Mouse (Mus musculus): ENCODE data around the gene Prss54.

DNA sequence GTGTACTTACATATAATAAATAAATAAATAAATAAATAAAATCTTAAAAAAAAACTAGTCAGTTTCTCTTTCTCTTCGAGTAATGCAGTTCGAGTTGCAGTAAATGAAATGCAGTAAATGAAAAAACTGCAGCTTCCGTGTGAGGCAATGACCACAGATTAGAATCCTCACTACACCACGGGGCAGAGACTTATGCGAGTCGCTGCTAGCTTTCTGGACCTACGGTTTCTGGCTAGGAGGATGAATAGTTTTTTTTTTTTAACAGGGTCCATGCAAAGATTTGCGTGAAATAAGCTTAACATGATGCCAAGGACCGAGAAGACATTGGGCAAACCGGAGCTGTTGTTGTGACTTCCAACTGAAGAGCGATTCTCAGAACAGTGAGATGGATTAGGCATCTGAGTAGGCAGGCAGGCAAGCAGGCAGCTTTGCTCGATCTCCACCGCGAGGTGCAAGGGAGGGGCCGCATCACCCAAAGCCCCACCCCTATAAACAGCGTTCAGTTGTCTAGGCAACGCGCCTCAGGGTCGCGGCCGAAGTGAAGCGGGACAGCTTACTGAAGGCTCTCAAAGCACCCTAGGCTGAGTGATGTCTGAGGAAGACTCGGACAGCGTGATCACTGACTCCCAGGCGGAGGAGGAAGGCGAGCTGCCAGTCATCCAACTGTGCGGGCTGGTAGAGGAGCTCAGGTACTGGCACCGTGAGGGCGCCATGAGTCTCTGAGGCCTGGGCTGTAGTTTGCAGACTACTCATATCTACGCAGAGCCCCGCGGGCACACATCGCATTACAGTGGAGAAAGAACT, 42.4 kb downstream of the Prss54 start, which contains the start of gene Ccdc113:
- TF ChIP-seq POLR2A (IDR thresholded peaks at IDR 0.05; ENCODE audit: control insufficient read depth, low read depth, low read length) (peak; percentile 84; the same call in 1 of the 2 replicates), CTCF (IDR thresholded peaks at IDR 0.05; ENCODE audit: control insufficient read depth, insufficient read depth, insufficient replicate concordance, low read depth, low read length) (no peak)

All from testis, adult 2 months (tissue).